Mouse (Mus musculus) ES-E14 (cell line): ENCODE results near the gene Rfk.

Experiments used
- HCFC1 ChIP-seq: IDR thresholded peaks from 2 replicates; pipeline ENCODE4 v1.6.1; 2012; ENCODE audit warnings: low read length, inconsistent platforms, borderline replicate concordance; ENCODE audit not compliant: insufficient read depth
- MAFK ChIP-seq: IDR thresholded peaks from 2 replicates; pipeline ENCODE4 v1.6.1; 2014; ENCODE audit warnings: mild to moderate bottlenecking, low read depth, low read length, inconsistent platforms; ENCODE audit not compliant: insufficient read depth
- ZC3H11A ChIP-seq: IDR thresholded peaks from 2 replicates; pipeline ENCODE4 v1.6.1; 2012; ENCODE audit warnings: low read depth, mild to moderate bottlenecking, inconsistent platforms, low read length, borderline replicate concordance
- ZNF384 ChIP-seq: IDR thresholded peaks from 2 replicates; pipeline ENCODE4 v1.6.1; 2012; ENCODE audit warnings: low read depth, low read length, inconsistent platforms

- TF ChIP-seq ZC3H11A: no peak
- no peak for TF ChIP-seq HCFC1
- TF ChIP-seq ZNF384: no peak
- TF ChIP-seq MAFK: no peak
Observed at GRCm38 (mm10) chr19:17347852-17348251, 46.0 kb upstream of the Rfk start.
